Mouse (Mus musculus) liver, adult (tissue): Measurements from ENCODE around the gene Bach2.

Source experiments
- GATA4 ChIP-seq: IDR thresholded peaks from 2 replicates; pipeline ENCODE4 v1.6.1; 2014; ENCODE audit warnings: mild to moderate bottlenecking, low read length; ENCODE audit not compliant: insufficient replicate concordance

The Bach2 gene

DNA sequence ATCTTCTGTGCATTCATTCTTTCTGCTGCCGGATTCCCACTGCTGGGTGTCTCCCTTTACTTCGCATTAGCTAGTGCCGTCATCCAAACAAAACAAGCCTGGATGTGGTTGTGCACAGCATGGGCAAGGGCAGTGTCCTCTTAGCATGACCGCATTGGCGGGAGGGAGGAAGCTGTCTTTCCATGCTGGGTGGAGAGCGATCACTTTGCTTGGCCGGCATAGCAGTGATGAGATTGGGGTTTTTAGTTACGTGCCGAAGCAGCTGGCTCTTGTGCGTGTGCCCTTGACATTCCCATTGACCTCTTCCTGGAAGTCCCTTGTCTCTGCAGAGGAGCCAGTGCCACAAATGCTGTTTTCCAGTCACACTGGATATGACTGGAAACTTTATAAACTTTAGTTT is 147.7 kb downstream of the Bach2 start:
- no peak; the same call in 1 of the 2 replicates for TF ChIP-seq GATA4

DNA sequence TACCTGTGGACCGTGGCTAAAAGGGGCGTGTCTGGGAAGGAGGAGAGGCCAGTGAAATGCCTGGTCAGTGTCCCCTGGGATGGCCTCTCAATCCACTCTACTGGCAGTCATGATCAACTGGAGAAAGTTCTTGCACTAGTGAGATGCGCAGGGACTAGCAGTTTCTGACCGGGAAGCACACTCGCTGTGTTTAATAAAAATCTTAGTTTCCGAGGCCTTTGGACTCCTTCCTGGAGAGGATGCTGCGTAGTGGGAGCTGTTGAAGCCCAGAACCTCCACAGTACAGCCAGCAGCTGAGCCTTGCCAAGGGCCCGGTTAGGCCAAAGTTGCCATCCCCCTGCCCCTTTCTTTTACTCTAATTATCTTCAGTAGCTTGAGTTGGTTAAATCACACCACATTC is 148.3 kb downstream of the Bach2 start:
- no peak for TF ChIP-seq GATA4

DNA sequence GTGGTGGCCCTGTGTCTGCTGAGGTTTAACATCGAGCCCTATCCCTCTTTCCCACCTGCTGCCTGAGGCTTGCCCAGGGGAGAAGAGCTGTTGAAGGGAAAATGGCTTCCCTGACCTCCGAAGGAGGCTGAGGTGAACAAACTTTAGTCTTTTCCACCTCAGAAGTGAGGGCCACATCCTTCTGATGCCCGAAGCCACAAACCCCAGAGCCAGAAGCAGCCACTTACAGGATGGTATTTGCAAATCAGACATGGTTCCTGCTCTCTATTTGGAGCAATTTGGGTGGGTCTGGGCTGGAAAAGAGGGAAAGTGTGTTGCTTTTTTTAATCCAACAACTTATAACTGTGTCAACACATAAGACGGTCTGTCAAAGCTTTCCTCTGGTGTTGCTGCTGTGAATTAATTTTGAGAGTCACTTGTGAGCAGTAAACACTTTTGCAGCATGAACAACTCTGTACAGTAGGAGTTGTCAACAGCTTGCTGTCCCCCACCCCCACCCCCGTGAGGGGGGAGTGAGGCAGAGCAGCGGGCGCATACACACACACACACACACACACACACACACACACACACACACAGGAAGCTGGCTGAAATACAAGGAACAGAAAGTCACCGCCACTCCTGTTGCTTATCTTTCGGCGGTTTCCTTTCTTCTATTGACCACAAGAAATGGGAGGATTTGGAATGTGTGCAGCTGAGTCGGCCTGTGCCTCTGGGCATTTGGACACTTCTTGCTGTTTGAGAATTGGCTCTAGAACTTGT is 149.1 kb downstream of the Bach2 start:
- TF ChIP-seq GATA4: peak; percentile 97

DNA sequence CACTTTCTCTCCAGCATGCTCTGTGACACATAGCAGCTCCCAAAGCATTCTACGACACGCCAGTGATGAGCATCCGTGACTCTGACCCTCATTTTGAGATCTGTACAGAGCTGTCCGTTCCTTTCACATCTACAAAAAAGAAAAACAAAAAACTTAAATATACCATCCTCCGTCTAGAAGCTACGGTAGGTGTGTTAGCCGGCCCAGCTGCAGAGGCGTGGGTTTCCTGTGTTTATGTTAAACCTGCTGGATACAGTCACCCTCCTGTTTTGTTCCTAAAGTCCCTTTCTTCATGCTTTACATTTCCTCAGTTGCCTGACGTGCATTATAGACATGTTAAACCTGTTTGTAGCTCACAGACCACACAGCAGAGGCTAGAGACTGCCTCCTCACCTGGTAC is 150.0 kb downstream of the Bach2 start:
- TF ChIP-seq GATA4: no peak

DNA sequence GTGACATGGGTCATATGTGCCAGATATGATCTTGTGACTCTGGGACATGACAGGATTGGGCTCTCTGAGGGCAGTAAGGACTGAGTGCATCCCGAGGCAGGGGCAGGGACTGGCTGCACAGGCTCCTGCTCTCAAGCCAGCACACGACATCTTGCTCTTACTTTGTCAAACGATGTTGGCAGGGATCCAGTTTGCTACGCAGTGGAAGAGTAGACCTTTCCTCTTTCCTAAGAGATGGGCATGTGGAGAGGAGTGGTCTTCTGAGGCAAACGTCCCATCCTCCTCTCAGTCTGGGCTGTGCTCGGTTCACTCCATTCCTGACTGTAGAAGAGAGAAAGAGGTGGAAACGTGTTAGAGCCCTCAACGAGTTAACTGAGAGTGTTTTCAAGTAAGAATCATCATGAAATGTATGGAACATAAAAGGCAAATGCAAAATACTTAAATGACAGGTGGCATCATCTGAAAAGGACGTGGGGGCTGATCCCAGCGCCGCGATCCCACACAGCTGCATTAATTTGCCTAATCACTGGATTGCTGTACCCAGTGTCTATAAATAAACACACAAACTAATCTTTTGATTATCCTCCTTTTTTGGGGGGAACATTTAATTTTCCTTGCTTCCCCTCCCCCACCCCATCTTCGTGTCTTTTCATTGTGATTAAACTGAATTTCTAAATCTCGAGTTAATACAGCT is 150.7 kb downstream of the Bach2 start:
- TF ChIP-seq GATA4: no peak

DNA sequence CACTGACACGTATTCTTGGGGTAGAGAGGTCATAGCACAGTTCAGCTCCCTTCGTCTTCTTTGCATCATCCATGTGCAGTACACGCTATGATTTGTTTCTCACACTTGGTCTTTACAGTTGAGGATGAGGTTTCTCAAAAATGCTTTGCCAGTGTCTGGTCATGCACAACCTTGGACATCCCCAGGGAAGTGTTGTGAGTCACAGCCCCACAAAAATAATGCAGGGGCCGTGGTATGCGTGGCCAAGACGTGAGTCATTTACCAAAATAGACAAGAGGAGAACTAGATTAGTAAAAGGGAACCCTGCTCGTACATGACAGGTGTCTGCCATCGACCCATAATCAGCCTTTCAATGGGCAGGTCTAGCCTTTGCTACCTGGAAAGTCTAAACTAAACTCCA is 152.7 kb downstream of the Bach2 start:
- no peak for TF ChIP-seq GATA4

DNA sequence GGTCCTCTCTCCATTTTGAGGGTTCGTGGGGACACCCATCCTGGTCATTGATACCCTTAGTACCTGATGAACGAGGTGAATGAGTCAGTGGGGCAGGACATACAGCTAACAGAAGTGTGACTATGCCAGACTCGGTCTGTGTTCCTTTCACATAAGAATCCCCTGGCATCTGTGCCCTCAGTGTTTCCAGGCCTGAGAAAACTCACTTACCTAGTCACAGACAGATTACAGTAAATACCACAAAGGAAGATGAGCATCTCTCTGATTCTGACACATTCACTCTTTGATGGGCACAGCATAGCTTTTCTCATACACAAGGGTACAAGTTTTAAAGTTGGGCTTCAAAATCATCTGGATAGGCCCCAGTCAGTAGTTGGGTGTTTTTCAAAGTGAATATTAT is 154.6 kb downstream of the Bach2 start:
- TF ChIP-seq GATA4: no peak

DNA sequence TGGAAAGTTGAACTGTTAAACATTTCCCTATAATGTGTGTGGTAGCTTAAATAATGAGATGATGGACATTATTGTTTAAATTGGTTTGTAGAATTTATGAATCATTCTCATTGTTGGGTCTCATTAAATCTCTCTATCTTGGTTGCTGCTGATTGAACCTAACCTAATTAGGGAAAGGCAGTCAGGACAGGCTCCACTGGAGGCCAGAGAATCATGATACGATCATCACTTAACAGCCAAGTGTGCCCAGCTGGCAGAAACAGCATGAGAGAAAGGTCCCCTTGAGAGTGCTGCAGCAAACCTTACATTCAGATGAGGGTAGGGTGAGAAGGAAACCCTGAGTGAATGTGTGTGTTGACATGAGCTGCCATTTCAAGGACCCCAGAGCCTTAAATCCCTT is 155.3 kb downstream of the Bach2 start:
- no peak for TF ChIP-seq GATA4

DNA sequence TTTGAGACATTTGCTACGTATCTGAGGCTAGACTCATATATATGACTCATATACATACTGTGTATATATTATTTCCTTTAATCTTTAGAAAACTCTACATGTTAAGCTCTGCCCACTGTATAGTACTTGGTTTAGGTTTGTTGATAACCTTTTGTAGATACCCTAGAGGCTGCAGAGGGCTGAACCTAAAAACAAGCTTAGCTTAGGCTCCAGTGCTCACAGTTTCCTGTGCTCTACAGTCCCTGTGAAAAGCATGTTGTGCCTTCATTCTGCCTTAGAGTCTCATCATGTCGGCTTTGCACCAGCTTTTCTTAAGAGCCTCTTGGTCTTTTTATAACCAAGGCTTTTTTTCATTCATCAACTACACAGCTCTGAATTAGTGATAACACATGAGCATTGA is 156.2 kb downstream of the Bach2 start:
- no peak for TF ChIP-seq GATA4

DNA sequence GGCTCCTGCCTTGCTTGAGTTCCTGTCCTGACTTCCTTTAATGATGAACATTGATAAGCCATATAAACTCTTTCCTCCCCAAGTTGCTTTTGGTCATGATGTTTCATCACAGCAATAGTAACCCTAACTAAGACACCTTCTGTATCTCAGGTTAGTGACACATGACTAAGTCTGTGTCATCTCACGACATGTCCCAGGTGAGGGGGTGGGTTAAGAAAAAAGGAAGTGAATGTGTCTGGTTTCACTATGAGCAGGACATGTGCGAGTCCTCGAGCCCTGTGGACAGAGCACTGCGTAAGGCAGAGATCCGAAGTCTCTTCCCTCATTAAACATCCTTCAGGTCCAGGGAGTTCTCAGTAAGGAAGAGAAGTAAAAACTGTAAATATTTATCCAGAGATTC is 162.9 kb downstream of the Bach2 start:
- no peak for TF ChIP-seq GATA4

DNA sequence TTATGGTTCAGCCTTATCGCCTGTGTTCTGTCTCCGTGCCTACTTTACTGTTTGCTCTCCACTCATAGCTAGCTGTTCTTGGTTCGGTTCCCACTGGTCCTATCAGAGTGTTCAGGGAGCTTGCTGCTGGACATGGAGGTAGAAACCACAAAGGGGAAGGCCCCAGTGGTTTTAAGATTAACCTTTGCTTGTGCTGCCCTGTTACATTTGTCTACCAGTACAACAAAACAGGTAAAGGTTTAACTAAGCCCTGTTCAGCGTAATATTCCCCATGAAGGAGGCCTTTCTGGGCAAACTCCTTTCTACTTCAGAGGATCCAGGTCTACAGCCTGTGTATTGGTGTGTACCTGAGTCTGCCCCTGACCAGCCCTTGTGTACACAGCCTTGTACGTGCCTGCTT is 164.9 kb downstream of the Bach2 start:
- no peak for TF ChIP-seq GATA4

DNA sequence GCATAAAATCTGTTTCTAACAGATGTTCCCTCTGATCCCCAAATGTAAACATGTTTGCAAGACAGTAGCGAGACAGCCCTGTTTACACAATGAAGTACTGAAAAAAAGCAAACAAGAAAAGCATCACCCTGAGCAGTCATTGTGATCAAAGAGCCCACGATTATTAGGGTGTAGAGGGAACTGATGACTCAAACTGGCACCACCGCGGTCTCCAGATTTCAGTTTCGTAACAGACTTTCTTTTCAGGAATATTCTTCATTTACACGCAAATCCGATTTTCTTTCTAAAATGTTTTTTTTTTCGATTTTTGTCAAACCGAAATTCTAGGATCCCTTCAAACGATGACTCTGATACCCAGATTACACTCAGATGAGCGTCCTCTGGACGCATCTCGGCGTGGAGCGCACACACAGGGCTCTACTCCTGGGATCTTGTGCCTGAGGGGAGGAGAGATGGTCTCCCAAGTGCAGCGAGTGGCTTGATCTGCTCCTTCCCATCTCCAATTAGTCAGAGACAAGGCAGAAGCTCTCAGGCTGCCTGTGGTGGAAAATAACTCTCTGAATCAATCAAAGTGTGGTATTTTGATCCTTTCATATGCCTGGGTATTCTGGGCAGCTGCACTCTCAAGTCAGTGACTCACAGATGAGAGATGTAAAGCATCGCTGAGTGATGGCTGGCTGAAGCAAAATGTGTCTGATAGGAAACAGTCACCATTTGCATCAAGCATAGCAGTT is 166.7 kb downstream of the Bach2 start:
- no peak for TF ChIP-seq GATA4

DNA sequence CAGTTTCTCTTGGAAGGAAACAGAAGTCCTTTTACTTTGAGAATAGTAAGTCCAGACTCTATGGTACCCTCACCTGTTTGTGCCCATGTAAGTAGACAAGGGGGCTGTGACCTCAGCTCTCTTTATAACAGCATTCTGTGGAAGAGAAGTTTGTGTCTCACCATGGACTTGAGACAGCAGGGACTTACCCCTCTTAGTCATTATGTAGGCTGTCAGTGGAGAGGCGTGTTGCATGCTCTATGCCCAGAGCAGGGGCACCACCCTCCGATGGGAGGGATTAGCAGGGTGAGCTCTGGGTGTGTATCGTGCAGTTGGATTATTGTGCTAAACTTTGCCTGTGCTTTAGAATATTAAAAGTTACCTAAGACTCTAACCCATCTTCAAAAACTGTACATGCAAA is 167.4 kb downstream of the Bach2 start:
- TF ChIP-seq GATA4: no peak

DNA sequence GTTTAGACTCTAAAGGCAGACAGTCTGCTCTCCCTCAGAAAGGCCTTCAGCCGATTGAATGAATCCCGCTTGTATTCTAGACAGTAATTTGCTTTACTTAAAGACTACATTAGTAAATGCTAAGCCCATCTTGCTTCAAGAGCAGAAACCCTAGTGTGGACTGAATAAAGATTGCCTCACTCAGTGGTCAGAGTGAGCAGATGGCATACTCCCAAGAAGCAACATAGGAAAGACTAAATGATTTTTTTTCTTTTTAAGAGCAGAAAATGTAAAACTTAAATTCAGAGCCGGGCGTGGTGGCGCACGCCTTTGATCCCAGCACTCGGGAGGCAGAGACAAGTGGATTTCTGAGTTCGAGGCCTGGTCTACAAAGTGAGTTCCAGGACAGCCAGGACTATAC is 169.9 kb downstream of the Bach2 start:
- no peak for TF ChIP-seq GATA4

DNA sequence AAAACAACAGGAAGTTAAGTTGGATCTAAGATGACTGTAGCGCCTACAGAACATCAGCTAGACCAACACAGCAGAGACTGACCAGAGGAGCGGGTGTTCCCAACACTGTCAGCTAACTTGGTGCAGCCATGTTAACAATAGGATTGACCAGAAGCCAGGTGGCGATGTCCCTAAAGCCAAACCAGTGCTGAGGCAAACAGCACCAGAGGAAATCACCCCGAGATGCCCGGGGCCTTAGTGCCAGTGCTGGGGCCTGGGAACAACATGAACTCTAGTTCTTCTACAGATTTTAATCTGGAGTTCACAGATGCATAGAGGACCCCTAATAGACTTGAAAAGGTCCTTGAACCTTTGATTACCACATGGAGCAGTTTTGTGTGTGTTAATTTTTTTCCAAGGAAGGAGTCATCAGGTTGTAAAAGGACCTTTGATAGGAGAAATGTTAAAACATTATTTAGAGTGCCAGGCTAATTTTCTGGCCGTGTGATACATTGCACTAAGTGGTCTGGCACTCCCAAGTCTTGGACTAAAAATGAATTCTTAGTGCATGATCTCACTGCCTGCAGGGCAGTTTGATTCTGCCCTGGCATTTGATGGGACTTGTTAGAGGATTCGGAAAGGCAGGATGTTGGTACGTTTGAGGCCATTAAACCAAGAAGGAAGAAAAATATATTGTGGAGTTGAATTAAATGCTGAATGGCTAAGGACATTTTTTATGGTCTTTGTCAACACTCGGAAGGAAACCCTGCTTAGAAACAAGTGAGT is 170.7 kb downstream of the Bach2 start:
- no peak for TF ChIP-seq GATA4

DNA sequence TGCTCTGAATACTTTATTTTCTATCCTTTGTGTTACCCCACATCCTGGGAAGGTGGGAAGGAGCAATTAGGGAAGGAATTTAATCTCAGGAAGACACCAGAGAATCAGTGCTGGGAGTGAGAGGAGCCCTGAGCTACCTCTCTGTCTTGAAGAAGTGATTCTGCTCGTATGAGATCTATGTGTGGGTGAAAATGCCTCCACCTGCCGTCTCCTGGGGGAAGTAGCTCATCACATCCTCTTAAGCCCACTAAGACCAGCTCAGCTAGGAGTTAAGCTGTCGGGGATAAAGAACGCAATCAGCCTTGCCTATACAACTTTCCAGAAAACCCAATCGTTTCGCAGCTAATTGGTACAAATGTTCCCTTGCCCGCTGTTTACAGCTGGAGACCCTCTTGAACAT is 174.5 kb downstream of the Bach2 start:
- no peak for TF ChIP-seq GATA4

DNA sequence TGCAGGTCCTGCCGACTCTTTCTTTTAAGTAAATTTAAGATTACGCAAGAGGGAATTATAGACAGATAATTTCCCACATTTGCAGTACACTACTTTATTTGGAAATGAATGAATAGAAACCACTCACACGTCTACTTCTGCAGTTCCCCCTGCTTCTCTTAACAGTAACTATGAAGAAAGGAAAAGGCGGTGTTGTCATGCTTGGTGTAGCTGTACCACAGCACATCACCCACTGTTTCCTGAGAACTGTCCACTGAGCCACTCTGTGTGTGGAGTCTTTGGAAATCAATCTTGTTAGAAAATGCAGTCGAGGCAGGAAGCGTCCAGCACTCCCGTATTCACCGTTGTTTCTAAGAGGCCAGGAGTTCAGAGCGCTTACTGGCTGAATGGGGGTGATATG is 174.9 kb downstream of the Bach2 start:
- no peak for TF ChIP-seq GATA4
